Mouse (Mus musculus): ENCODE results near the gene Tmem86a.
"Not testable (repeated sequence)": the region's sequence is repeated elsewhere in the genome, so short reads cannot be mapped to it uniquely, and the experiment has no call there.

Gene Tmem86a

GRCm38 (mm10) chr7:47050366-47050765, at the start of gene Tmem86a:
TSS of gene Tmem86a (plus strand) at chr7:47050601.
- peak; percentile 94 for DNase-seq (ENCODE audit: low read depth, low spot score)

GRCm38 (mm10) chr7:47000644-47000983, 49.8 kb upstream of the Tmem86a start:
- DNase-seq (ENCODE audit: low read depth, low spot score): no peak

- no peak for DNase-seq (ENCODE audit: low read depth, low spot score)
These were observed 49.1 kb upstream of the Tmem86a start for GRCm38 (mm10) chr7:47001125-47001899.

- DNase-seq (ENCODE audit: low read depth, low spot score): no peak
These were observed 48.5 kb upstream of the Tmem86a start for GRCm38 (mm10) chr7:47001900-47002275.

GRCm38 (mm10) chr7:47003411-47004115, 46.8 kb upstream of the Tmem86a start:
- DNase-seq (ENCODE audit: low read depth, low spot score): no peak

- no peak for DNase-seq (ENCODE audit: low read depth, low spot score)
These were observed 43.2 kb upstream of the Tmem86a start for GRCm38 (mm10) chr7:47007109-47007780.

- DNase-seq (ENCODE audit: low read depth, low spot score): peak; percentile 82
These were observed 42.6 kb upstream of the Tmem86a start for GRCm38 (mm10) chr7:47007818-47008167.

DNA sequence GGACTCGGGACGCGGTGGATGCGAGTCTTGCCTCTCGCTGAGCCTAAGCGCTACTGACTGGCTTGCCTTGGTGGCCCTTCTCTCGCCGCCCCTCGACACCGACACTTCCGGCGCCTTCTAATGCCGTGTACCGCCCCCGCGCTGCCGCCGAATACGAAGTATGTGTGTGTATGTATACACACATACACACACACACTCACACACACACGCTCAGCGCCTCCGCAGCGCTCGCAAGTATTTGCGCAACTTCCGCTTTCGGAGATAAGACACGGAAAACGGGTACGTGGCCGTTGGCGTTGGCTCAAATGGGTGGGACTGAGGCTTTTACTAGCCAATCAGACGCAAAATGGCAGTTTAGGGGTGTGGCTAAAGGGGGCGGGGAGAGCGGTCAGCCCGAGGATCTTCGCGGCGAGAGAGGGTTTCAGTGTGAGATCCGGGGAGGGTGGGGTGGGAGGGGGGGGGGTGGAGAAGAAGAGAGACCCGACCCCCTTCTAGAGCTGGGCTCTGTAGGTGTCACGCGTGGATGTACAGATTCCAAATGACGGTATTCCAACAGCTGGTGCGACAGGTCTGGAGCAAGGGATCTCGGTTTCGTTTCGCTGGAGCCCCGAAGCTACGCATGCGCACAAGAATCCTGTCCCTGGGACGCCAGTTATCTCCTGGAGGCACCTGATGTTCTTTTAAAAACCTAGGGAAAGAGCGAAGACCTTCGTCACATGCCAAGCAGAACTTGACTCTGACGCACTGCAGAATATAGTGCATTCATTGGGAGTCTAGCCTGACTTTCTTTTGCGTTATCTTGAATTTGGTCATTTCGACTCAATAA, 42.0 kb upstream of the Tmem86a start, which contains the start of gene Spty2d1:
Gene Spty2d1, minus strand, starts transcription at position 244 of the 826 bp plus-strand sequence.
- peak; percentile 98 for DNase-seq (ENCODE audit: low read depth, low spot score)

GRCm38 (mm10) chr7:47013131-47013767, 37.2 kb upstream of the Tmem86a start:
- DNase-seq (ENCODE audit: low read depth, low spot score): no peak

- DNase-seq (ENCODE audit: low read depth, low spot score): no peak
These were observed 35.6 kb upstream of the Tmem86a start for GRCm38 (mm10) chr7:47014564-47015389.

- peak; percentile 95 for DNase-seq (ENCODE audit: low read depth, low spot score)
These were observed 34.9 kb upstream of the Tmem86a start for GRCm38 (mm10) chr7:47015390-47016065.

DNA sequence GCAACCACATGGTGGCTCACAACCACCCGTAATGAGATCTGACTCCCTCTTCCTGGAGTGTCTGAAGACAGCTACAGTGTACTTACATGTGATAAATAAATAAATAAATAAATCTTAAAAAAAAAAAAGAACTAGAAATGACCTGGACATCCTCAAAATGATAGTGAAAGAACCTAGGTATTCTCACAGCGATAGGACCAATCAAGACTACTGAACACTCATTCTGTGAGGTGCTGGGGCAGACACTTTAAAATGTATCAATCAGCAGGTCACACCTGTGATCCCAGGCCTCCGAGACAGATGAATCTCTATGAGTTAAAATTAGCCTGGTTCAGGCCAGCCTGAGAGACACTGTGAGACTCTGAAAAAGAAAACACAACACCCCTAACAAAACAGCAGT, 33.8 kb upstream of the Tmem86a start:
- no peak for DNase-seq (ENCODE audit: low read depth, low spot score)

DNA sequence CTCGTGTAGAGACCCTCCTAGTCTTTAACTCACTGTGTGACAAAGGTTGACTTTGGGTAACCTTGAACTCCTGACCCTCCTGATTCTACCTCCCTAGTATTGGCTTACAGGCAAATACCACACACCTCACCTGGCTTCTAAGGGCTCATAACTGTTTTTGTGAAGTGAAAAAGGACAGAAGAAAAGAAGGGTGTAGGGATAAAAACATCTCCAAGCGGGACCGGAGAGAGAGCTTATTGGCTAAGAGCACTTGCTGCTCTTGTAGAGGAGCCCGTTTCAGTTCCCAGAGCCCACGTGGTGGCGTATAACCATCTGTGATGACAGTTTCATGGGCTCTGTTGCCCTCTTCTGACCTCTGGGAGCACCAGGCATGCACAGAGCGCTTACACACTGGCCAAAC, 33.3 kb upstream of the Tmem86a start:
- DNase-seq (ENCODE audit: low read depth, low spot score): peak; percentile 54

- DNase-seq (ENCODE audit: low read depth, low spot score): no peak
These were observed 30.8 kb upstream of the Tmem86a start for GRCm38 (mm10) chr7:47019641-47020040.

- DNase-seq (ENCODE audit: low read depth, low spot score): peak; percentile 50
These were observed 29.4 kb upstream of the Tmem86a start for GRCm38 (mm10) chr7:47020956-47021355.

- DNase-seq (ENCODE audit: low read depth, low spot score): no peak
These were observed 27.9 kb upstream of the Tmem86a start for GRCm38 (mm10) chr7:47022482-47022881.

DNA sequence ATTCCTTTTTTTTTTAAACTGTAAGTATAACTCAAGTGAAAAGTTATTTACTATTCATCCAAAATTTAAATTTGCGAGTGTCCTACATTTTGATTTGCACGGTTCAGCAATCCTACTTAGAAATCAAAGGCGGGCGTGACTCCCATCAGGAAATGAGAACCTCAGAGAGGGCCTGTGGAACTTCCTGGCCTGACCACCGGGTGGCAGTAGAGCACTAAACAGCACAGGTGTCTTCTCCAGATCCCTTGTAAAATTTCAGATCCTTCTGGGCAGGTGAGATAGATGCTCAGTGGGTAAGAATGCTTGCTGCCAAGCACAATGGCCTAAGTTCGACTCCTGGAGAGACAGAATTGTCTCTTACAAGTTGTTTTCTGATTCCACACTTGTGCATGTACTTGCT, 26.9 kb upstream of the Tmem86a start:
- DNase-seq (ENCODE audit: low read depth, low spot score): peak; percentile 81

DNA sequence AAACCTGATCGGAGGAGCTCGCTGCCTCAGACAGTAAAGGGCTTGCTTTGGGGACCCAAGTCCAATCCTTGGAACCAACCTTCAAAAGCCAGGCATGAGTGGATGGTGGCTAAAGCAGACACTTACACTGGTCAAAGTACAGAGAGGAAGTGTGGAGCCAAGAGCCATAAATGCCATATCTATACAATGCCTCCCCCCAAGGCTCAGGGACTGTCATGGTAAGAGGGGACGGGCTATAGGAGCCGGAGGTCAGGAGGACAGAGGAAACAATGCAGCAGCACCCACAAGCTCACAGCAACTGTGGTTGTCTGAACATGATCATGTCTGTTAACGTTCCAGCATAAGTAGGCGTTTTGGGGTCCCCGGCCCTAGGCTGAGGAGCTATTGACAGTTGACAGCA, 25.9 kb upstream of the Tmem86a start:
- DNase-seq (ENCODE audit: low read depth, low spot score): no peak

GRCm38 (mm10) chr7:47025429-47025828, 25.0 kb upstream of the Tmem86a start:
- no peak for DNase-seq (ENCODE audit: low read depth, low spot score)

DNA sequence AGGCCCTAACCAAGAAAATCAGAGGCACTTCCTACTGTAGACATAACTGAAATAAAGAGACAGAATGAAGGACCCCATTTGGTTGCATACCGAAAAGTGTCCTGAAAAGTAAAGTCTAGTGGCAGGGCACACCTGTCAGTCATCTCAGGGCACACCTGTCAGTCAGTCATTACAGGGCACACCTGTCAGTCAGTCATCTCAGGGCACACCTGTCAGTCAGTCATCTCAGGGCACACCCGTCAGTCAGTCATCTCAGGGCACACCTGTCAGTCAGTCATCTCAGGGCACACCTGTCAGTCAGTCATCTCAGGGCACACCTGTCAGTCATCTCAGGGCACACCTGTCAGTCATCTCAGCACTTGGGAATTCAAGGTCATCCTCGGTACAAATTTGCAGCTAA, 23.5 kb upstream of the Tmem86a start:
- DNase-seq (ENCODE audit: low read depth, low spot score): not testable (repeated sequence)
